8 mouse cellular contexts compared by ENCODE assay signal in the genomic region with DNA sequence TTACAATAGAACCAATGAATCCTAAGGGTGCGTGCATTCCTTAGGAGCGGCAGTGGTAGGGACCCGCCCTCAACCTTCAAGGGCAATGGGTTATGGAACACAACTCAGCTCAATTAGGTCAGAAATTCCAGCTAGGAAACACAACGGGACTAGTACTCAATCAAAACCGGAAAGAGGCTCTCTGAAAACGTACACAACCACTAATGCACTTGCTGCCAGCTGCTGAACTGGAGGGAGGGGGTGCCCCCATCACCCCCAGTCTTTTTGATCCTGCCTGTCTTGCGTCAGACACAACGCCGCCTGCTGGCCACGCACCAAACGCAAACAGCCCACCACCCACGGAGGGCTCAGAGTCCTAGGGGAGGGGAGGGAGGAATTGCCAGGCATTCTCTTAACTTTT. TPM values are rescaled to one million over a fixed set of nuclear protein-coding genes. Genes with fewer than 3 reads are reported as not detected.
DNase-seq lines count a peak whose midpoint lies in the region; ATAC-seq lines count a peak whose summit lies in the region.

No protein-coding gene starts in this region.

- H3K4me3 ChIP-seq in hindbrain, embryonic 12.5 days, result peak overlapping the region; percentile 82

- no peaks in the 10 kb centered on the region for H3K27me3 ChIP-seq in hindbrain, embryonic 12.5 days

- peak overlapping the region; percentile 95 for H3K9ac ChIP-seq in hindbrain, embryonic 12.5 days

- peaks cover 27% of the 10 kb centered on the region for H3K4me1 ChIP-seq in hindbrain, embryonic 12.5 days

- H3K4me2 ChIP-seq in hindbrain, embryonic 12.5 days (replicated peaks), result peak overlapping the region; percentile 93

- H3K9me3 ChIP-seq in hindbrain, embryonic 12.5 days (replicated peaks), result no peaks in the 10 kb centered on the region

- DNase-seq in WW6 (ENCODE audit: low read depth, low spot score), result peak; percentile 67
- peak; percentile 32 for DNase-seq in cerebellum, adult 8-10 months
- DNase-seq in frontal cortex, postnatal 25 days (ENCODE audit: low spot score in 2 of 2), result peak; percentile 59 to 68
- peak; percentile 57 to 68 for DNase-seq in layer of hippocampus, postnatal 25 days (ENCODE audit: extremely low spot score in 1 of 2, low spot score in 1 of 2)
- peak; percentile 66 for DNase-seq in lung, postnatal 14 days
- DNase-seq in right cerebral cortex, adult 2 months (ENCODE audit: low spot score in 2 of 2), result peak; percentile 72 to 76
- DNase-seq in urinary bladder, adult 18-20 months (ENCODE audit: low spot score in 2 of 2), result no peak

- ATAC-seq in hindbrain, embryonic 12.5 days (ENCODE audit: low FRiP score), result peak; percentile 21; the same call in 1 of the 2 replicates

- peaks cover 26% of the 10 kb centered on the region for H3K36me3 ChIP-seq in hindbrain, embryonic 12.5 days

- under 1% methylated on average over 12 of the region's 12 CpGs for WGBS in hindbrain, embryonic 12.5 days

- H3K27ac ChIP-seq in hindbrain, embryonic 12.5 days, result peak overlapping the region; percentile 94

RNA-seq across cellular contexts. Expression of gene Mycn, which starts 2.9 kb away (rescaled TPM):
- polyA plus RNA-seq in hindbrain, embryonic 12.5 days (2016; fragmentation: Nextera tagmentation; extraction: Ambion mirVana), result 81.6 and 85.3 TPM in 2 replicates
- total RNA-seq in layer of hippocampus, postnatal 25 days (2021), result 10 to 100 TPM; 12.2 to 14.1 TPM

Comparison
In these comparisons a context has a peak if more than half of its experiments do, and no peak if none do; other contexts are left out.
1. DNase-seq: peak in WW6 (single experiment), cerebellum, adult 8-10 months (single experiment), frontal cortex, postnatal 25 days (2 of 2), layer of hippocampus, postnatal 25 days (2 of 2), lung, postnatal 14 days (single experiment) and right cerebral cortex, adult 2 months (2 of 2); none in urinary bladder, adult 18-20 months (0 of 2).